Mouse (Mus musculus): Measurements from ENCODE around the gene Gm45062. TPM values are rescaled to one million over a fixed set of nuclear protein-coding genes. Genes with fewer than 3 reads are reported as not detected.
A peak's percentile ranks its signal among the peaks of the same experiment; 100 is the strongest.

Gm45062 gene
- 1 to 10 TPM; 1.4 to 2.1 TPM for total RNA-seq (2021)
- long read RNA-seq, experiment 1, partial matches to known transcripts, result 1 of 5 reads
- long read RNA-seq, experiment 1, other reads (novel, unspliced or antisense), result 4 of 5 reads
- long read RNA-seq, experiment 2, result 0 reads

- peak; percentile 97 for DNase-seq
Measured at GRCm38 (mm10) chr6:8259004-8259666, at the start of gene Gm45062, which contains the start of the genes Rpa3 and Umad1. TSS of gene Gm45062 (plus strand) at chr6:8259450. TSS of gene Rpa3 (minus strand) at chr6:8259173. TSS of gene Umad1 (plus strand) at chr6:8259288.

- peak; percentile 14 for DNase-seq
Measured at GRCm38 (mm10) chr6:8209866-8210186, 49.4 kb upstream of the Gm45062 start.

GRCm38 (mm10) chr6:8210661-8211060 is 48.6 kb upstream of the Gm45062 start:
- no peak for DNase-seq

GRCm38 (mm10) chr6:8227035-8227434 is 32.2 kb upstream of the Gm45062 start:
- DNase-seq, result no peak

GRCm38 (mm10) chr6:8228596-8228995 is 30.7 kb upstream of the Gm45062 start:
- no peak for DNase-seq

GRCm38 (mm10) chr6:8258316-8258715 is 934 bp upstream of the Gm45062 start:
- no peak for DNase-seq

- no peak for DNase-seq
Measured at GRCm38 (mm10) chr6:8259667-8260044, 406 bp downstream of the Gm45062 start.

GRCm38 (mm10) chr6:8271047-8271446 is 11.8 kb downstream of the Gm45062 start:
- no peak for DNase-seq

GRCm38 (mm10) chr6:8274387-8275054 is 15.3 kb downstream of the Gm45062 start:
- peak; percentile 73 for DNase-seq

- DNase-seq, result peak; percentile 69
Measured at GRCm38 (mm10) chr6:8275098-8275497, 15.8 kb downstream of the Gm45062 start.

- DNase-seq, result no peak
Measured at GRCm38 (mm10) chr6:8276431-8276830, 17.2 kb downstream of the Gm45062 start.

GRCm38 (mm10) chr6:8278426-8279002 is 19.3 kb downstream of the Gm45062 start:
- DNase-seq, result no peak

GRCm38 (mm10) chr6:8283255-8283654 is 24.0 kb downstream of the Gm45062 start:
- no peak for DNase-seq

- DNase-seq, result no peak
Measured at GRCm38 (mm10) chr6:8285401-8285960, 26.2 kb downstream of the Gm45062 start.

GRCm38 (mm10) chr6:8286146-8286545 is 26.9 kb downstream of the Gm45062 start:
- no peak for DNase-seq

- no peak for DNase-seq
Measured at GRCm38 (mm10) chr6:8288755-8289580, 29.7 kb downstream of the Gm45062 start.

- no peak for DNase-seq
Measured at GRCm38 (mm10) chr6:8294048-8294784, 35.0 kb downstream of the Gm45062 start.

GRCm38 (mm10) chr6:8299066-8299863 is 40.0 kb downstream of the Gm45062 start:
- DNase-seq, result no peak

GRCm38 (mm10) chr6:8307878-8308775 is 48.9 kb downstream of the Gm45062 start:
- DNase-seq, result no peak

Measured in adrenal gland, postnatal 10 days (tissue).